Mouse (Mus musculus): ENCODE data around the gene Tead1. TPM values are rescaled to one million over a fixed set of nuclear protein-coding genes. Genes with fewer than 3 reads are reported as not detected.
"Not testable (repeated sequence)": the region's sequence is repeated elsewhere in the genome, so short reads cannot be mapped to it uniquely, and the experiment has no call there.

Gene Tead1
- total and polyA plus RNA-seq, 3 experiments = 39.5 to 195 (median 169) TPM

DNA sequence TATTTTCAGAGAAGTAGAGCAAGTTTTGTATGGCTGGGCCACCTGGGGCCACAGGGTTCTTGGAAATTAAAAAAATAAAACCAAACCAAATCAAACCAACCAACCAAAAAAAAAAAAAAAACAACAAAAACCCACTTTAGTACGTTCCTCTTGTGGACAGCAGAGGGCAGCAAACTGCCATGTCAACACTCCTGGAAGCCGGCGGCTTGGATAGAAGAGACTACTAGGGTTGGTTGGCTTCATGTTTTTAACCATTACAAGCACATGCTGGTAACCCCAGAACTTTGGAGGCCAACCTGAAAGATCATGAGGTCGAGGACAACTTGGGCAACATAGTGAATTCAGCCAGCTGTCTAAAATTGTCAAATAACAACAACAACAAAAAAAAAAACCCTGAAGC lies 240.7 kb downstream of the Tead1 start:
- intact Hi-C loops (cut with DNase I) = loop anchor here (1.0 to 5.0 kb wide), 3 partner anchors 212 to 392 kb away; no protein-coding TSS in a partner anchor

DNA sequence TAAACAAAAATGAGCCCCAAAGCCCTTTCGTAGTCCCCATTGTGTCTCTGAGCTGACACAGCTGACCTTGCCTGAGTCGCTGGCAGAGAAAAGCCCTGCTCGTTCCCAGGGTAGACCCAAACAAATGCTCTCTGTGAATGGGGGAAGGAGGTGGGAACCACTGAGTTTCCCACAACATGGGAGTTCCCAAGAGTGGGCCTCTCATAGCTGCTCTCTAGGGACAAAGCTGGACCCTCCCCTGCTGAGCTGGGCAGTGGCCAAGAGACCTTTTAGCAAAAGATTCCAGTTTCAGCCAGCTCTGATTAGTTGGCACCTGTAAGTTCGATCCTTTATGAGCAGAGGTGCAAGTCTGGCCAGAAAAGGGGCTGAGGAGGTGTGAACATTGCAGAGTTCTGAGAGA lies 243.7 kb downstream of the Tead1 start:
- no peaks in the 10 kb centered on the region for H3K36me3 ChIP-seq (ENCODE audit: control insufficient read depth, insufficient read depth, low read length)
- no peaks in the 10 kb centered on the region for H3K27me3 ChIP-seq (ENCODE audit: control insufficient read depth, insufficient read depth, low read length)
- no peak for DNase-seq
- intact Hi-C loops (cut with DNase I) = loop anchor here (5.0 kb wide), 1 partner anchor 390 kb away; no protein-coding TSS in a partner anchor
- H3K4me1 ChIP-seq (ENCODE audit: control insufficient read depth, insufficient read depth, low read length) = no peaks in the 10 kb centered on the region
- no peak overlapping the region for H3K4me3 ChIP-seq
- H3K9ac ChIP-seq (ENCODE audit: low read depth, low read length) = no peak overlapping the region
- no peak overlapping the region for H3K27ac ChIP-seq
- H3K79me2 ChIP-seq (replicated peaks; ENCODE audit: control insufficient read depth, insufficient read depth, low read length) = no peaks in the 10 kb centered on the region
- TF ChIP-seq EP300 (IDR thresholded peaks at IDR 0.05; ENCODE audit: insufficient read depth, low read depth, low read length) = no peak
- no peak for TF ChIP-seq POLR2A (IDR thresholded peaks at IDR 0.05; ENCODE audit: insufficient read depth, low read depth, low read length)
- TF ChIP-seq CTCF (IDR thresholded peaks at IDR 0.05) = no peak
- 63% methylated on average over 4 of the region's 4 CpGs for WGBS

More for the DNA sequence above, 240.7 kb downstream of the Tead1 start:
- no peak overlapping the region for H3K27ac ChIP-seq
- no peaks in the 10 kb centered on the region for H3K27me3 ChIP-seq (ENCODE audit: control insufficient read depth, insufficient read depth, low read length)
- H3K4me3 ChIP-seq = no peak overlapping the region
- WGBS = 0% methylated on average over 4 of the region's 4 CpGs
- peak; percentile 32 to 47 for DNase-seq
- no peak overlapping the region for H3K9ac ChIP-seq (ENCODE audit: low read depth, low read length)
- TF ChIP-seq POLR2A (IDR thresholded peaks at IDR 0.05; ENCODE audit: insufficient read depth, low read depth, low read length) (no peak), CTCF (IDR thresholded peaks at IDR 0.05) (peak; percentile 89), EP300 (IDR thresholded peaks at IDR 0.05; ENCODE audit: insufficient read depth, low read depth, low read length) (peak; percentile 60; the same call in 1 of the 2 replicates)
- H3K36me3 ChIP-seq (ENCODE audit: control insufficient read depth, insufficient read depth, low read length) = no peaks in the 10 kb centered on the region
- H3K79me2 ChIP-seq (replicated peaks; ENCODE audit: control insufficient read depth, insufficient read depth, low read length) = no peaks in the 10 kb centered on the region
- H3K4me1 ChIP-seq (ENCODE audit: control insufficient read depth, insufficient read depth, low read length) = no peaks in the 10 kb centered on the region

DNA sequence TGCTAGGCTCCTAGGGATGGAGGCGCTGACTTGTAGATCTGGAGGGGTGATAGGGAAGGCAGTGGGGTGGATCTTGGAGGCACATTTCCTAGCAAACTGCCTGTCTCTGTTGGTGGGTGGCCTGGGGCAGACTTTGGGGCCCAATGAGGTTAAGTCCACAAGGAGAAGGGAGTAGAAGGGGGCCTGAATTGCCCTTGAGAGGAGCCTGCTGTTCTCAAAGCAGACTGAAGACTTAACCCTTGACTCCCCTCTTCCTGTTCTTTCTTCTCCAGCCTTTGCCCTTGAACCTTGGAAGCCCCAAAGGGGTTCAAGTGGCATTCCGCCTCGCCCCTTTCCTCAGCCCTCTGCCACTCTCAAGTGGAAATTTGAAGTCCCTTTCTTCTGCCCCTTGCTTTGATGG lies 244.6 kb downstream of the Tead1 start:
- no peak for DNase-seq
- H3K27ac ChIP-seq = no peak overlapping the region
- H3K4me1 ChIP-seq (ENCODE audit: control insufficient read depth, insufficient read depth, low read length) = no peaks in the 10 kb centered on the region
- WGBS = 81% methylated on average over 3 of the region's 3 CpGs
- H3K4me3 ChIP-seq = no peak overlapping the region
- TF ChIP-seq EP300 (IDR thresholded peaks at IDR 0.05; ENCODE audit: insufficient read depth, low read depth, low read length) = no peak
- TF ChIP-seq CTCF (IDR thresholded peaks at IDR 0.05) = no peak
- TF ChIP-seq POLR2A (IDR thresholded peaks at IDR 0.05; ENCODE audit: insufficient read depth, low read depth, low read length) = no peak
- no peak overlapping the region for H3K9ac ChIP-seq (ENCODE audit: low read depth, low read length)
- H3K36me3 ChIP-seq (ENCODE audit: control insufficient read depth, insufficient read depth, low read length) = no peaks in the 10 kb centered on the region
- no peaks in the 10 kb centered on the region for H3K27me3 ChIP-seq (ENCODE audit: control insufficient read depth, insufficient read depth, low read length)
- H3K79me2 ChIP-seq (replicated peaks; ENCODE audit: control insufficient read depth, insufficient read depth, low read length) = no peaks in the 10 kb centered on the region
- intact Hi-C loops (cut with DNase I) = loop anchor here (5.0 kb wide), 1 partner anchor 389 kb away; no protein-coding TSS in a partner anchor

DNA sequence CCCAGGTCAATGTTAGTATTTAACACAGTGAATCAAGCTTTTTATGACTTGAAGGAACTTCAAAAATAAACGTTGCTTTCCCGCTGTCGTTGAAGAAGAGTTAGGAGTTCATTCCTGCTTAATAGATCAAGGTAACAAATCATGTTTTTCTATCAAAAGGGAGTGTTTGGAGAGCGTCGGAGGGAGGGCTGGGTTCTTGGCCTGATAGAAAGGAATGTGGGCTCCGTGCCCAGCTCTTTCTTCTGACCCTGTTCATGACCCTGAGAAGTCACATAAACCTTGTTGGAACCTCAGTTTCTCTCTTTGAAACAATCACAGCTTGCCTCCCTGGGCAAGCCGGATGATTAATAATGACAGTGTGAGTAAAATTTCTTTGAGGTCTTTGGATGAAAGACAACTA lies 251.6 kb downstream of the Tead1 start:
- H3K27me3 ChIP-seq (ENCODE audit: control insufficient read depth, insufficient read depth, low read length) = no peaks in the 10 kb centered on the region
- no peak overlapping the region for H3K27ac ChIP-seq
- DNase-seq = no peak
- intact Hi-C loops (cut with DNase I) = no loop called here
- H3K79me2 ChIP-seq (replicated peaks; ENCODE audit: control insufficient read depth, insufficient read depth, low read length) = no peaks in the 10 kb centered on the region
- no peak overlapping the region for H3K9ac ChIP-seq (ENCODE audit: low read depth, low read length)
- H3K4me3 ChIP-seq = no peak overlapping the region
- WGBS = 27% methylated on average over 7 of the region's 7 CpGs
- TF ChIP-seq POLR2A (IDR thresholded peaks at IDR 0.05; ENCODE audit: insufficient read depth, low read depth, low read length) = no peak
- TF ChIP-seq CTCF (IDR thresholded peaks at IDR 0.05) = no peak
- no peak for TF ChIP-seq EP300 (IDR thresholded peaks at IDR 0.05; ENCODE audit: insufficient read depth, low read depth, low read length)
- no peaks in the 10 kb centered on the region for H3K36me3 ChIP-seq (ENCODE audit: control insufficient read depth, insufficient read depth, low read length)
- no peaks in the 10 kb centered on the region for H3K4me1 ChIP-seq (ENCODE audit: control insufficient read depth, insufficient read depth, low read length)

DNA sequence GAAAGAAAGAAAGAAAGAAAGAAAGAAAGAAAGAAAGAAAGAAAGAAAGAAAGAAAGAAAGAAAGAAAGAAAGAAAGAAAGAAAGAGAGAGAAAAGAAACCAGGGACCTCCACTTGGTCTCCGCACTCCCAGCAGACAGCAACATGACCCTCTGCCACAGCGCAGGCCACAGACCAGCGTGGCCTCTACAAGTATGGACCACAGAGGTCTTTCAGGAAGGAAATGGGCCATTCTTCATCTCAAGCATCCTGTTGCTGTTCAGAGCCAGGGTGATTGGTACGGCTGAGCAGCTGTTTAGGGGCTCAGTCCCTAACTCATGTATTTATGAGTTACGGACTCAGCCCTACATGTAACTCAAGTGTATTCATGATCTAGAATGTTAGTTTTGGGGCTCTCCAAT lies 256.8 kb downstream of the Tead1 start:
- intact Hi-C loops (cut with DNase I); H3K27me3 ChIP-seq (ENCODE audit: control insufficient read depth, insufficient read depth, low read length): not testable (repeated sequence)

DNA sequence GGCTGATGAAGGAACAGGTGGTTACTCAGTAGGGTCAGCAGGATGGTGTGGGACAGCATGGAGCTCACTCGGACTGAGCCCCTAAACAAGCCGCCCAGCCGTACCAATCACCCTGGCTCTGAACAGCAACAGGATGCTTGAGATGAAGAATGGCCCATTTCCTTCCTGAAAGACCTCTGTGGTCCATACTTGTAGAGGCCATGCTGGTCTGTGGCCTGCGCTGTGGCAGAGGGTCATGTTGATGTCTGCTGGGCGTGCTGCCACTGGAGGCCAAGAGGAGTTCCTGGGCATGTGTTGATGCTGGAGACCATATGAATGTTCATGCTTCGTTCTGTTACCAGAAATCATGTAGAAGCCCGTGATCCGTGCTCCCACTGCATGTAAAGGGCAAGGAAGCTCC lies 258.0 kb downstream of the Tead1 start:
- no peaks in the 10 kb centered on the region for H3K79me2 ChIP-seq (replicated peaks; ENCODE audit: control insufficient read depth, insufficient read depth, low read length)
- TF ChIP-seq POLR2A (IDR thresholded peaks at IDR 0.05; ENCODE audit: insufficient read depth, low read depth, low read length) (no peak), EP300 (IDR thresholded peaks at IDR 0.05; ENCODE audit: insufficient read depth, low read depth, low read length) (no peak), CTCF (IDR thresholded peaks at IDR 0.05) (no peak)
- H3K36me3 ChIP-seq (ENCODE audit: control insufficient read depth, insufficient read depth, low read length) = no peaks in the 10 kb centered on the region
- DNase-seq = no peak
- no peak overlapping the region for H3K9ac ChIP-seq (ENCODE audit: low read depth, low read length)
- WGBS = 87% methylated on average over 8 of the region's 8 CpGs
- intact Hi-C loops (cut with DNase I) = no loop called here
- no peak overlapping the region for H3K4me3 ChIP-seq
- no peaks in the 10 kb centered on the region for H3K27me3 ChIP-seq (ENCODE audit: control insufficient read depth, insufficient read depth, low read length)
- H3K27ac ChIP-seq = no peak overlapping the region
- H3K4me1 ChIP-seq (ENCODE audit: control insufficient read depth, insufficient read depth, low read length) = no peaks in the 10 kb centered on the region

More for the DNA sequence above, 256.8 kb downstream of the Tead1 start:
- not testable (repeated sequence) for H3K36me3 ChIP-seq (ENCODE audit: control insufficient read depth, insufficient read depth, low read length); H3K27ac ChIP-seq; H3K4me1 ChIP-seq (ENCODE audit: control insufficient read depth, insufficient read depth, low read length); H3K79me2 ChIP-seq (replicated peaks; ENCODE audit: control insufficient read depth, insufficient read depth, low read length); DNase-seq; H3K9ac ChIP-seq (ENCODE audit: low read depth, low read length); H3K4me3 ChIP-seq
- 71% methylated on average over 5 of the region's 5 CpGs for WGBS

Measured in heart, adult 2 months (tissue).